Mouse (Mus musculus): ENCODE measurements at regions not wholly inside any gene's neighbourhood (a gene's known extent, or its start where the extent isn't known, plus 50 kb on each side); places are given as distances from the start of the nearest gene placed in this dataset.

DNA sequence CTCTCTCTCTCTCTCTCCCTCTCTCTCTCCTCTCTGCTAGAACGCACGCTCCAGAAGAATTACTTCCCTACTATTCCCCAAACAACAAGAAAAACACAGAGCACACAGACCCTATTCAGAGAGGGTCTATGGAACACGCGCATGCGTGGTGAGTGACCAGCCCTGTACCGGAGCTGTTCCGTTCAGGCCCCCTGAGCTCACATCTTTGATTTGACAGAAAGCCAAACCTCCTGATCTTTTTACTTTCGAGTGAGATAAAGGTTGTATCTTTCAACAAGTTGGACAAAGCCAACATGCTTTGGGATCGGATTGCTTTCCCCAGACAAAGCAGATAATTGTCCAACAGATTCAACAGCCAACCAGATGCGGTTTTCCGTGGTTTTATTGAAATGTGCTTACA is 320.9 kb downstream of the Agtpbp1 start:
- H3K4me1 ChIP-seq (ENCODE audit: control insufficient read depth, insufficient read depth, insufficient read length, low read length), result no peaks in the 10 kb centered on the region
- no peak overlapping the region for H3K27ac ChIP-seq (replicated peaks; ENCODE audit: low read depth, low read length)
- no peak overlapping the region for H3K4me3 ChIP-seq (ENCODE audit: insufficient read depth, low read depth, low read length)

DNA sequence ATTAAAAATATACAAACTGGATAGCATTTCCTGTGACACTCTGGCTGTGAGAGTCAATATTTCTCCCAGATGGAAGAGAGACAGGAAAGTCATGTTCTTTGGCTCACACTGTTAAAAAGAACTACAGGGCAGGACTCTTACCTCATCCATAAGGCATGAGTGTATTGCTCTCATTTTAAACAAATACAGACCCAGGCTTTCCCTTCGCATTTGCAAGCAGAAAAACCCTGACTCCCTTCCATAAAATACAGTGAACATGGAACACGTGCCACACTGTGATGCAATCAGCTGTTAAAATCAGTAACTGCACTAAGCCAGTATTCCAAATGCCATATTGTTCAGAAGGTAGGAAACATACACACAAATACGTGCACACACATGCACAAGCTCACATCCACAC is 323.1 kb downstream of the Agtpbp1 start:
- no peak overlapping the region for H3K4me3 ChIP-seq (ENCODE audit: insufficient read depth, low read depth, low read length)
- no peak overlapping the region for H3K27ac ChIP-seq (replicated peaks; ENCODE audit: low read depth, low read length)
- H3K4me1 ChIP-seq (ENCODE audit: control insufficient read depth, insufficient read depth, insufficient read length, low read length), result no peaks in the 10 kb centered on the region

DNA sequence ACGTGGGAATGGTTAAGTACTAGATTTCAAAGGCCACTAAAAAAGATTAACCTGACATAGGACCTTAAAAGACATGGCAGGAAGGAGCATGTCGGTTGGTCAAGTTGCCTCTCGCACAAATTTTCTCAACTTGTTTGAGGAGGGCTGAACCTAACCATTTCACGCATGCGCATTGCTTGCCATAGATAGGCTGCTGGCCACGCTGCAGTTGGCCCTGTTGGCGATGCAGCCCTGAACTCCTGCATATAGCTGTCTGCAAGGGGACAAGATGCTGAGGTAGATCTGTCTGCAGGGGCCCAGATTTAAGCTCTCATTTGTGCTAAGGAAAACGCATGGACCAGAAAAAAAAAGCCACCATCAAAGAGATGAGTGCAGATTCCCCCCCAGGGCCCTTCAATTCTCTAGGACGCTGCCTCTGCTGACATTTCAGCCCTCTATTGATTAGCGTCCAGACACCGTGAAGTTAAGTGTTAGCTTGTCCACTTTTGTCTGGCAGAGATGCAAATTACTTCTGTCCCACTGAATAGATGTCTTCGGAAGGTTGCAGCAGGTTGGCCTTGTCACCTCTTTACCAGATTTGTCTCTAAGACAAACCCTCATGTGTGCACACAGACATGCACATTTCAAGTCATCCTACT is 329.1 kb downstream of the Agtpbp1 start:
- Histone ChIP-seq H3K4me1 (ENCODE audit: control insufficient read depth, insufficient read depth, insufficient read length, low read length) (no peaks in the 10 kb centered on the region), H3K4me3 (ENCODE audit: insufficient read depth, low read depth, low read length) (no peak overlapping the region)

DNA sequence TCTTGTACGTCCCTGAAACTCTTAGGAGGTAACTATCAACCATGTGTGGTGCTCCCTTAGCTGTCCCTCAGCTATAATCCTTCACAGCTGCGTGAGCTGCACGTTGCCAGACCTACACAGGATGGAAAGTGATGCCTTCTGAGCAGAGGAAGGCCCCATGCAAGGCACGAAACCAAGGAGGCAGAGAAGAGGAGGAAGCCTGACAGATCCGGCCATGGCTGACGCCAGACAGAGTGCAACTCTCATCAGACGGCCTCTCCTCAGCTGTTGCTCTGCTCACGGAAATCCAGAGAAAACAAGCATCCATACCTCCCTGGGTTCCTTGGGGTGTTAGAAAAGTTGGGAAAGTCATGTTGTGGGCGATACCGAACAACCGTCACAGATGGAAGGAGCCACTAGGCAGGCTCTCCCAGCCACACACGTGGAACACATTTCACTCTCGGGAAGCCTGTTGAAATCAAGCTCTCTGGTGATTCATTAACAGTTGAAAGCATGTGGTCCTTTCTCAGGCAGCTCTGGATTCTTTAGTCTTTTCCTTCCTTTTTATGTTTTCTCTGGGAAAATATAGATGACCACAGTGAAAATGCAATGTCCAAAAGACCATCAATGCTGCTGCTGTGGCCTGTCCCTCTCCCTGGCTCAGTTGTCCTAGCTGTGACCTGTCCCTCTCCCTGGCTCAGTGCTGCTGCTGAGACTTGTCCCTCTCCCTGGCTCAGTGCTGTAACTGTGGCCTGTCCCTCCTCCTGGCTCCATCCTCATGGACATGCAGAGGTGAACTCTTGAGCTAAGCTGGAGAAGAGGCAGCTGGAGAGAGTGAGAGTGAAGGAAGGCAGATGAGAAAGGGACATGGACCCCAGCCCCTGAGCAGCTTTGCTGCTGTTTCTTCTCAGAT is 331.1 kb downstream of the Agtpbp1 start:
- Histone ChIP-seq H3K4me1 (ENCODE audit: control insufficient read depth, insufficient read depth, insufficient read length, low read length) (no peaks in the 10 kb centered on the region), H3K4me3 (ENCODE audit: insufficient read depth, low read depth, low read length) (no peak overlapping the region), H3K27ac (replicated peaks; ENCODE audit: low read depth, low read length) (no peak overlapping the region)

More for the DNA sequence above, 329.1 kb downstream of the Agtpbp1 start:
- H3K27ac ChIP-seq (replicated peaks; ENCODE audit: low read depth, low read length), result no peak overlapping the region

DNA sequence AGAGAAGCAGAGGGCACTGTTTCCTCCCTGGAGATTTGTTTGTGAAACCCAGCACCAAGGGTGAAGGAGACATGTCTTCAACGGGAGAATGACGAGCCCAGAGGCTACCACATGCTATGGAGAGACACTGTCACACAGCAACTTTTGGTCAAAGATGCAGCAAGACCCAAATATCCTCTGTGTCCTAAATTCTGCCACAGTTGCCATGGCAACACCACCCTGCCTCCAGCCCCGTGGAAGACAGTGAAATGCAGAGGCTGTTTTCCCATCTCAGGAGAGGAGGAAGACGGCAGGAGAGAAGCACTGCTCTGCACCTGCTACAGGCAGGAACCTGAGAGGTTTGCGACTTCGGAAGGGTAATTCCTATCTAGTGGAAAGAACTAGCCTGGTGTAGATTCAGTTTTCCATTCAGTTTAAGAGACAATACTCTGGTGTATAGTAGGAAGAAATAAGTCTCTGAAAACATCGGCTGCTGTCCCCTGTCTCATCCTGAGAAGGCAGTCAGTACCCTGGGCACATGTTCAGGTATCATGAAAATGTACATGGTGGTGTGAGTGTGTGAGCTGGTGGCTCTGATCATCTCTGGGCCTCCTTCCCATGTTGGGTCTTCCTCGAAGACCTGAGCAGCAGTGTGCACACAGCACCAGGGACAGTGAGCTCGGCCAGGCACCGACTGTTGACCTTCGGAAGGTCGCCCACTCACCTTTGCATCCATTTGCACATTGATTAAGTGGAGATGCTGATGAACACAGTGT is 333.6 kb downstream of the Agtpbp1 start:
- Histone ChIP-seq H3K27ac (replicated peaks; ENCODE audit: low read depth, low read length) (no peak overlapping the region), H3K4me3 (ENCODE audit: insufficient read depth, low read depth, low read length) (no peak overlapping the region), H3K4me1 (ENCODE audit: control insufficient read depth, insufficient read depth, insufficient read length, low read length) (no peaks in the 10 kb centered on the region)

DNA sequence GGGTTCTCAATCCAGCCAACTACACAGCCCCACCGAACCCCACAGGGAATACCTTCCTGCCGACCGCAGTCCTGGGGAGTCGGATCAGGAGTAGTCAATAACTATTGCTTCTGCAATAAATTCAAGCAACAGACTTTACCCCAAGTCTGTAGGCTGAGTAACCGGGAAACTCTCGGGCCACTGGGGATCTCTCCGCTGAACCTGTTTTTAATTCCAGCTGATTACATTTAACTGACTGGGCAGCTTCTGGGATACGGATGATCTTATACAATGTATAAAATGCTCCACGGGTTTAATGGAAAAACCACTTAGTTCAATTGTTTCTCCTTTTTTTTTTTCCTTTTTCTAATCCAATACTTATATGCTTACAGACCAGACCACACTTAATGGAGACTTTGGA is 336.6 kb downstream of the Agtpbp1 start:
- H3K4me1 ChIP-seq (ENCODE audit: control insufficient read depth, insufficient read depth, insufficient read length, low read length), result no peaks in the 10 kb centered on the region
- no peak overlapping the region for H3K27ac ChIP-seq (replicated peaks; ENCODE audit: low read depth, low read length)
- H3K4me3 ChIP-seq (ENCODE audit: insufficient read depth, low read depth, low read length), result no peak overlapping the region

DNA sequence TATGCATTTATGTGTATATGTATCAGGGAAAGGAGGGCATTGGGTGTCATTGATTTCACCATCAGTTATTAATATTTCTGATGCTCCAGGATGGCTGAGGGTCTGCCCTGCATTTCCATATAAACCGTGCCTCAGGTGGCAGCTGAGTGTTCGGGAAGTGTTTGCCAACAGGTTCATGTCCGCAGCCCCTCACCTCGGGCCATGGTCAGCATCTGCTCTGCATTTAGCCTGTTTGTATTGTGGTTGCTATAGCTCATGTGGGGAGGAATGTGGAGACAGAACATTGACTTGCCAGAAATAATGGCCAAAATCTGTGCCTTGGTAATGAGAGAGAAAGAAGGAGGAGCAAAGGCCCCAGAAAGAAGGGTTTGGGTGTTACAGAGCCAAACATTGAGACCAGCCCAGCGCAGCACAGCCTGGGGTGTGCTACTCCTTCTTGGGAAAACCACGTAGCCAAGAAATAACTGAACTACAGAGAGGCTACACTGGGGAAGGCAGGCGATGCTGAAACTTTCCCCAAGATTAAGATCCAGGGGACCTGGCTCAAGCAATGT is 338.0 kb downstream of the Agtpbp1 start:
- Histone ChIP-seq H3K27ac (replicated peaks; ENCODE audit: low read depth, low read length) (no peak overlapping the region), H3K4me3 (ENCODE audit: insufficient read depth, low read depth, low read length) (no peak overlapping the region), H3K4me1 (ENCODE audit: control insufficient read depth, insufficient read depth, insufficient read length, low read length) (no peaks in the 10 kb centered on the region)

DNA sequence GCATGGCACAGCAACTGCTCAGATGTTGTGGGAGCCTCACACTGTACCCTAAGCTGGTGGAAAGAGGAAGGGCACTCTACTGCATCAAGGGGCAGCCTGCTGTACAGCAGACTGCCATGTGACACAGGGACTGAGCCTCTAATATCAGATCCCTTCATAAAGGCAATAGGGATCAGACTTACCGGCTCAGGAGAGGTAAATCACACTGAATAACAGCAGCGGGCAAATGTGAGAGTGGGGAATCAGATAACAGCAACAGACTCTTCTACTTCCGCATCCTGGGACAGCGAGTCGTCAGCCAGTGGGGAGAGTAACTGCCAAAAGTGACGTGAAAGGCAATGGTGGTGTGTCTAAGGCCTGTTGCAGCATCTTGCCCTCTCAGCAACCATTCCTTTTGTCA is 339.0 kb downstream of the Agtpbp1 start:
- no peak overlapping the region for H3K27ac ChIP-seq (replicated peaks; ENCODE audit: low read depth, low read length)
- no peaks in the 10 kb centered on the region for H3K4me1 ChIP-seq (ENCODE audit: control insufficient read depth, insufficient read depth, insufficient read length, low read length)
- no peak overlapping the region for H3K4me3 ChIP-seq (ENCODE audit: insufficient read depth, low read depth, low read length)

DNA sequence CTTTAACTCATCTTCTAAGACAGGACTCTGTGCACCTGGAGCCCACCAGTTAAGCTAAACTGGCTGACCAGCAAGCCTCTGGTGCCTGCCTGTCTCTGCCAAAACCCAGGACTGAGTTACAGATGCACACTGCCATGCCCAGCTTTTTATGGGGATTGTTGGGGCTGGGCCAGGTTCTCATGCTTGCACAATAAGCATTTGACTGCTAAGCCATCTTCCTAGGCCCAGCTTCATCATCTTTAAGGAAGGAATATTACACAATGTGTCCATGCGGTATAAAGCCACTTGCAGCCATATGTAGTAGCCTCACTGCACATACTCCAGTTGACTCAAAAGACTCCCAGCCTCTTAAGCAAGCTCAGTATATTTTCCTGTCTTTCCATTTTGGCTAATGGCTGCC is 340.4 kb downstream of the Agtpbp1 start:
- Histone ChIP-seq H3K4me3 (ENCODE audit: insufficient read depth, low read depth, low read length) (no peak overlapping the region), H3K4me1 (ENCODE audit: control insufficient read depth, insufficient read depth, insufficient read length, low read length) (no peaks in the 10 kb centered on the region), H3K27ac (replicated peaks; ENCODE audit: low read depth, low read length) (no peak overlapping the region)

DNA sequence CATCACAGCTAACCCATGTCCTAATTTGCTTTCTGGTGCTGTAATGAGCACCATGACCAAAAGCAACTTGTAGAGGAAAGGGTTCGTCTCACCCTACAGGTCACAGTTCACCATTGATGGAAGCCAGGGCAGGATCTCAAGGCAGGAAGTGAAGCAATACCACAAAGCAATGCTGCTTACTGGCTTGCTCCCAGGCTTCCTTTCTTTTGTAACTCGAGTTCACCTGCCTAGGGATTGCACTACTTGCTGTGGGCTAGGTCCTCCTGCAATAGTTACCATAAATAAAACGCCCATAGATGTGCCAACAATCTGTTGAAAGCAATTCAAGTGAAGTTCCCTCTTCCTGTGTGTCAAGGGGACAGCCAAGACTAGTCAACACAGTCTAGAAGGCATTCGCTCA is 342.4 kb downstream of the Agtpbp1 start:
- Histone ChIP-seq H3K27ac (replicated peaks; ENCODE audit: low read depth, low read length) (no peak overlapping the region), H3K4me1 (ENCODE audit: control insufficient read depth, insufficient read depth, insufficient read length, low read length) (no peaks in the 10 kb centered on the region), H3K4me3 (ENCODE audit: insufficient read depth, low read depth, low read length) (no peak overlapping the region)

DNA sequence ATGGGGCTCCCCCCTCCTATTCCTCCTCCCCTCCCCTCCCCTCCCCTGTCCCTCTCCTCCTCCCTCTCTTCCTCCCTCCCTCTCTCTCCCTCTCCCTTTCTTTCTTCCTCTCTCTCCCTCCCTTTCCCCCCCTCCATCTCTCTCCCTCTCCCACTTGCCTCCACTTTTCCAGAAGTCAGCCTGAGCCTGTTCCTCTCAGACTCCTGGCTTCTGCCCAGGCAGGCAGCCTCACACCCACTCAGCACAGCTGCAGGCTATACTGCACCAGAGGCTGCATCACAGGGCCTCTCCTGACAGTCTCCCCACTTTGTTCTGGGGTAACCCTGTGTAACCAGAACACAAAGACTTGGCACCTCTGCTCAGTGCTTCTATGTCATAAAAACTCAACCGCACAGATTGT is 346.3 kb downstream of the Agtpbp1 start:
- H3K4me3 ChIP-seq (ENCODE audit: insufficient read depth, low read depth, low read length), result no peak overlapping the region
- no peak overlapping the region for H3K27ac ChIP-seq (replicated peaks; ENCODE audit: low read depth, low read length)
- no peaks in the 10 kb centered on the region for H3K4me1 ChIP-seq (ENCODE audit: control insufficient read depth, insufficient read depth, insufficient read length, low read length)

DNA sequence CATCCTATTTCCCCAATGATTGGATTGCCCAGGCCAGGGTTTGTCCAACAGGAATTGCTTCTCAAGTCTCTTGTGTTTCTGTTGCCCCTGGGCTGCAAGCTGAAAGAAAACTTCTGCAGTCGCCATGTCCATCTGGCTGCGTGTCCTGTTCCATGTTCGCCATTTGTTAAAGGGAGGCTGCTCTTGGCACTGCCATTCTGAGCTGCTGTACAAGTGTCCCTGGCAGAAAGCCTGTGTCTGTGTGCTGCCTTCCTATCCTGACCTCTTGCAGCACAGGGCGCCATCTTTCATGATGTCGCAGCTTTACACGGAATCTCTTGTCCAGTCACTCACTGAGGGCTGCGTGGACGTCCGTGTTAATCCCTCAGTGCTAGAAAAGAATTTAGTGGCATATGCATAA is 349.2 kb downstream of the Agtpbp1 start:
- Histone ChIP-seq H3K27ac (replicated peaks; ENCODE audit: low read depth, low read length) (no peak overlapping the region), H3K4me1 (ENCODE audit: control insufficient read depth, insufficient read depth, insufficient read length, low read length) (no peaks in the 10 kb centered on the region), H3K4me3 (ENCODE audit: insufficient read depth, low read depth, low read length) (no peak overlapping the region)

DNA sequence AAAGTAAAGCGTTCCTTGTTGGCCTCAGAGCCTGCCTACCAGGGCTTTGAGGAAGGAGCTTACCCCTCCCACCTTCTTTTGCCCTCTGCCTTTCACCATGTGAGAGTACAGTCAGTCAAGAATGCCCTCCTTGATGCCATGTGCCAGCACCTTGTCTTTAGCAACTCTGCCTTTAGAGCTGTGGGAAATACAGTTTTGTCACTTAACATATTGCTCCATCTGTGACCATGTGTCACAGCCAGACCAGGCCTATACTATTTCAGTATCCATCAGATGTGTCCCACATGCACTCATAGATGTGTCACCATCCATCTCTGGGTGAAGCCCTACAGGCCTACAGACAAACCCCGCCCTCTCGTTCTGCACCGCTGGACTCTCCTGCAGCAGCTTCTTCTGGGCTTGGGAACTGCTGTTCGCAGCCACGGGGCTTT is 355.9 kb downstream of the Agtpbp1 start:
- Histone ChIP-seq H3K4me3 (ENCODE audit: insufficient read depth, low read depth, low read length) (peak overlapping the region; percentile 47), H3K27ac (replicated peaks; ENCODE audit: low read depth, low read length) (peak overlapping the region; percentile 88), H3K4me1 (ENCODE audit: control insufficient read depth, insufficient read depth, insufficient read length, low read length) (no peaks in the 10 kb centered on the region; the same call in none of the 2 replicates)

DNA sequence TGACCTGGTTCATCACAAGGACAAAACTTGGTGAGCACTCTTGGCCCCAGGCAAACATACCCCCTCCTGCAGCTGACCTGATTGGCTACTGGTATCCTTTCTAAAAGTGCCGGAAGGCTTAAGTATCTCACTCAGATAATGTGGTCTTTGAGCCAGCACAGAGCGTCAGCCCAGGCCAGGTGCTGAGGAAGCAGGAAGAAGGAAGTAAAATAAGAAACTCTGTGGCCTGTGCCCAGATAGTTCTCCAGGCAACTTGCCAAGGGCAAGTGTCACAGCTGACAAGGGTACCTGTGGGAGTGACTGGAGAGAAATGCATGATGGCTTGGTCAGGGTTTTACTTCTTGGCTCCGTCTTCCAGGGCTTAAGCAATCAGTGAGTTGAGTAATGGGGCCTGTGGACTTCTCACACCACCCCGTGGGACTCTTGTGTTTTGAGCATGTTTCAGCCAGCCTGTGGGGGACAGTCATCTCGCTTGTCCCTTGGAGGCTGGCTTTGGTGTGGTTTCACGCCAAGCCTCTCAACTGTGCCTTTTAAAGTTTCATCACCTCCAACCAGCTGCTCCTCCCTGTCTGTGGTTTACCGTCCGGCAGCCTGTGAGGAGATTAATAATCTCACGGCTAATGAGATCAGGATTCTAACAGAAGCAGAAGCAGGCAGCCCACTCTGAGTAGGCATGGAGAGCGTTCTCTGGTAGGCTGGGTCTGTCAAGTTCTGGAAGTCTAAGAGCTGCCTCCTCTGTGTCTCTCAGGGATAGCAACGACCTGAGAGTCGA is 356.8 kb downstream of the Agtpbp1 start:
- H3K27ac ChIP-seq (replicated peaks; ENCODE audit: low read depth, low read length), result peak overlapping the region; percentile 88

More for the DNA sequence above, 356.8 kb downstream of the Agtpbp1 start:
- no peaks in the 10 kb centered on the region; the same call in none of the 2 replicates for H3K4me1 ChIP-seq (ENCODE audit: control insufficient read depth, insufficient read depth, insufficient read length, low read length)
- peak overlapping the region; percentile 47 for H3K4me3 ChIP-seq (ENCODE audit: insufficient read depth, low read depth, low read length)
